Mouse (Mus musculus) forebrain, embryonic 16.5 days (tissue): ENCODE measurements at regions not wholly inside any gene's neighbourhood (a gene's known extent, or its start where the extent isn't known, plus 50 kb on each side); places are given as distances from the start of the nearest gene placed in this dataset.
"Not testable (repeated sequence)": the region's sequence is repeated elsewhere in the genome, so short reads cannot be mapped to it uniquely, and the experiment has no call there.

Source experiments
- ATAC-seq: fragments of 200-750 bp; cut with Nextera tagmentation; 2 replicates; pipeline ENCODE4 v1.8.0; 2017; ENCODE audit warnings: mild to moderate bottlenecking, moderate library complexity
- H3K27ac ChIP-seq: fragments of 300-500 bp; sonication (generic); 2 replicates; pipeline ENCODE4 v1.5.1; 2014; ENCODE audit warnings: low read length, control low read depth
- H3K27me3 ChIP-seq: fragments of 300-500 bp; sonication (generic); replicated peaks from 2 replicates; pipeline ENCODE4 v1.6.1; 2014; ENCODE audit warnings: low read length; ENCODE audit not compliant: control insufficient read depth, insufficient read depth
- H3K36me3 ChIP-seq: fragments of 300-500 bp; sonication (generic); 2 replicates; pipeline ENCODE4 v1.6.1; 2014; ENCODE audit not compliant: control insufficient read depth, insufficient read depth
- H3K4me1 ChIP-seq: fragments of 300-500 bp; sonication (generic); replicated peaks from 2 replicates; pipeline ENCODE4 v1.6.1; 2014; ENCODE audit warnings: low read length; ENCODE audit not compliant: control insufficient read depth, insufficient read depth
- H3K4me2 ChIP-seq: fragments of 300-500 bp; sonication (generic); 2 replicates; pipeline ENCODE4 v1.6.1; 2014; ENCODE audit warnings: mild to moderate bottlenecking, low read length, control low read depth
- H3K4me3 ChIP-seq: fragments of 300-500 bp; sonication (generic); replicated peaks from 2 replicates; pipeline ENCODE4 v1.5.1; 2014; ENCODE audit warnings: mild to moderate bottlenecking, low read length, control low read depth
- H3K9ac ChIP-seq: fragments of 300-500 bp; sonication (generic); replicated peaks from 2 replicates; pipeline ENCODE4 v1.6.1; 2014; ENCODE audit warnings: low read depth, low read length, control low read depth
- H3K9me3 ChIP-seq: fragments of 300-500 bp; sonication (generic); 2 replicates; pipeline ENCODE4 v1.6.1; 2016; ENCODE audit warnings: low read length; ENCODE audit not compliant: control insufficient read depth
- WGBS: fragments of 180-500 bp; shearing (Covaris S2); extraction: QIAGEN DNeasy Blood & Tissue Kit; methylation state at CpG from one replicate; pipeline ENCODE4 v1.1.7; 2014; 5-methylcytosine and 5-hydroxymethylcytosine counted together

- no peak overlapping the region for H3K4me3 ChIP-seq
- H3K9me3 ChIP-seq: no peaks in the 10 kb centered on the region
- ATAC-seq: no peak
- H3K4me1 ChIP-seq: peaks cover 1% of the 10 kb centered on the region
- 93% methylated on average over 2 of the region's 2 CpGs for WGBS
- no peaks in the 10 kb centered on the region for H3K36me3 ChIP-seq
- H3K4me2 ChIP-seq: no peak overlapping the region
- no peak overlapping the region for H3K9ac ChIP-seq
- H3K27me3 ChIP-seq: no peaks in the 10 kb centered on the region
- no peak overlapping the region for H3K27ac ChIP-seq
Observed at GRCm38 (mm10) chr12:117365181-117365580, 151.1 kb upstream of the Rapgef5 start.

GRCm38 (mm10) chr12:117365876-117366275 is 150.4 kb upstream of the Rapgef5 start:
- no peaks in the 10 kb centered on the region for H3K27me3 ChIP-seq
- no peaks in the 10 kb centered on the region for H3K36me3 ChIP-seq
- no peak for ATAC-seq
- H3K4me1 ChIP-seq: no peaks in the 10 kb centered on the region
- H3K4me2 ChIP-seq: no peak overlapping the region
- 60% methylated on average over 5 of the region's 5 CpGs for WGBS
- H3K9me3 ChIP-seq: no peaks in the 10 kb centered on the region
- no peak overlapping the region for H3K27ac ChIP-seq
- H3K4me3 ChIP-seq: no peak overlapping the region
- H3K9ac ChIP-seq: no peak overlapping the region

GRCm38 (mm10) chr12:117378297-117378887 is 137.9 kb upstream of the Rapgef5 start:
- Histone ChIP-seq H3K27me3 (peaks cover 7% of the 10 kb centered on the region; the same call in 1 of the 2 replicates), H3K9ac (no peak overlapping the region), H3K36me3 (no peaks in the 10 kb centered on the region), H3K4me3 (no peak overlapping the region), H3K4me1 (0 out of 2 replicates have a peak, but pooled peaks cover 2% of the 10 kb centered on the region), H3K27ac (no peak overlapping the region), H3K9me3 (no peaks in the 10 kb centered on the region), H3K4me2 (no peak overlapping the region)
- WGBS: 87% methylated on average over 21 of the region's 21 CpGs
- ATAC-seq: 0 out of 2 replicates have a peak, but pooled peaks have one; percentile 8

GRCm38 (mm10) chr12:117379103-117379850 is 137.0 kb upstream of the Rapgef5 start:
- Histone ChIP-seq H3K9ac (no peak overlapping the region), H3K27me3 (peaks cover 7% of the 10 kb centered on the region; the same call in 1 of the 2 replicates), H3K4me1 (0 out of 2 replicates have a peak, but pooled peaks cover 2% of the 10 kb centered on the region), H3K9me3 (no peaks in the 10 kb centered on the region), H3K4me2 (no peak overlapping the region), H3K36me3 (no peaks in the 10 kb centered on the region), H3K4me3 (no peak overlapping the region), H3K27ac (no peak overlapping the region)
- ATAC-seq: peak; percentile 54; the same call in 1 of the 2 replicates
- WGBS: 66% methylated on average over 16 of the region's 16 CpGs

GRCm38 (mm10) chr12:117380836-117381235 is 135.4 kb upstream of the Rapgef5 start:
- Histone ChIP-seq H3K4me1 (0 out of 2 replicates have a peak, but pooled peaks cover 2% of the 10 kb centered on the region), H3K4me2 (no peak overlapping the region), H3K9me3 (no peaks in the 10 kb centered on the region), H3K27me3 (peaks cover 7% of the 10 kb centered on the region; the same call in 1 of the 2 replicates), H3K4me3 (no peak overlapping the region), H3K36me3 (no peaks in the 10 kb centered on the region), H3K27ac (no peak overlapping the region), H3K9ac (no peak overlapping the region)
- WGBS: 22% methylated on average over 6 of the region's 6 CpGs
- ATAC-seq: peak; percentile 52; the same call in 1 of the 2 replicates

GRCm38 (mm10) chr12:117382727-117383126 is 133.6 kb upstream of the Rapgef5 start:
- no CpG with 5 or more reads among the region's 4 CpGs for WGBS
- not testable (repeated sequence) for ATAC-seq

GRCm38 (mm10) chr12:117385072-117385666 is 131.1 kb upstream of the Rapgef5 start:
- 9% methylated on average over 6 of the region's 6 CpGs for WGBS
- Histone ChIP-seq H3K27ac (no peak overlapping the region), H3K4me3 (no peak overlapping the region), H3K4me2 (no peak overlapping the region), H3K9me3 (no peaks in the 10 kb centered on the region), H3K36me3 (no peaks in the 10 kb centered on the region), H3K4me1 (no peaks in the 10 kb centered on the region; the same call in 1 of the 2 replicates), H3K27me3 (peaks cover 3% of the 10 kb centered on the region; the same call in 1 of the 2 replicates), H3K9ac (no peak overlapping the region)
- peak; percentile 85 for ATAC-seq

More at GRCm38 (mm10) chr12:117382727-117383126, 133.6 kb upstream of the Rapgef5 start:
- not testable (repeated sequence) for H3K36me3 ChIP-seq, H3K4me2 ChIP-seq, H3K4me3 ChIP-seq, H3K9me3 ChIP-seq, H3K27ac ChIP-seq, H3K9ac ChIP-seq, H3K4me1 ChIP-seq, H3K27me3 ChIP-seq

GRCm38 (mm10) chr12:117385697-117386096 is 130.6 kb upstream of the Rapgef5 start:
- no peak for ATAC-seq
- no peaks in the 10 kb centered on the region for H3K9me3 ChIP-seq
- H3K4me2 ChIP-seq: no peak overlapping the region
- H3K9ac ChIP-seq: no peak overlapping the region
- 91% methylated on average over 1 of the region's 1 CpGs for WGBS
- no peaks in the 10 kb centered on the region; the same call in 1 of the 2 replicates for H3K4me1 ChIP-seq
- H3K4me3 ChIP-seq: no peak overlapping the region
- no peaks in the 10 kb centered on the region for H3K36me3 ChIP-seq
- no peak overlapping the region for H3K27ac ChIP-seq
- peaks cover 3% of the 10 kb centered on the region; the same call in 1 of the 2 replicates for H3K27me3 ChIP-seq

- H3K27me3 ChIP-seq: peaks cover 3% of the 10 kb centered on the region; the same call in 1 of the 2 replicates
- no peaks in the 10 kb centered on the region for H3K9me3 ChIP-seq
- H3K4me3 ChIP-seq: no peak overlapping the region
- WGBS: 89% methylated on average over 9 of the region's 9 CpGs
- ATAC-seq: no peak
- H3K4me1 ChIP-seq: no peaks in the 10 kb centered on the region; the same call in 1 of the 2 replicates
- no peak overlapping the region for H3K27ac ChIP-seq
- H3K36me3 ChIP-seq: no peaks in the 10 kb centered on the region
- no peak overlapping the region for H3K9ac ChIP-seq
- no peak overlapping the region for H3K4me2 ChIP-seq
Observed at GRCm38 (mm10) chr12:117386957-117387356, 129.3 kb upstream of the Rapgef5 start.
